ENCODE assay signal across 9 mouse cellular contexts in the genomic region with DNA sequence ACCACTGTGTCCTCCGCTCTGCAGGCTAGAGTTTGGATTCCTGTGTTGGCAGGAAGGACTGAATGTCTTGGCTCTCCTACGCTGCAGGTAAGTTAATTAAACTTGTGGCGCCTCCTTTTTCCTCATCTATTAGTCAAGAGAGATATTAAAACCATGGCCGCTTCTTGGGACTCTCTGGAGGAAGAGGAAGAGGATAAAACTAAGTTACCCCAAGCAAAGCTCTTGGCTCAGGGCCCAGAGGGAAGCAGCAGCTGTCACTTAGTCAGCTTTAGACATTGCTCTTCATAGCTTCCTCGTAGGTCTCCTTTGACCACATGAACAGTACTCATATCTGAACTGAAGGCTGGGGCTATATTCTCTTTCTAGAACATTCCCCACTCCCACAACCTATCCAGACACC. TPM values are rescaled to one million over a fixed set of nuclear protein-coding genes. Genes with fewer than 3 reads are reported as not detected.
DNase-seq lines count a peak whose midpoint lies in the region; ATAC-seq and TF ChIP-seq lines count a peak whose summit lies in the region.
"Had no signal": no experiment of that assay in that cellular context is flagged by ENCODE, and none has a peak within 500 bp of the region (broad histone marks: within the 10 kb centered on the region; RNA-seq: fewer than 3 reads in every experiment).

No protein-coding gene starts in this region.

- H3K27me3 ChIP-seq in liver, adult 2 months (ENCODE audit: control insufficient read depth, insufficient read depth, low read length): no peaks in the 10 kb centered on the region
- no peaks in the 10 kb centered on the region for H3K27me3 ChIP-seq in liver, embryonic 11.5 days (replicated peaks; ENCODE audit: control insufficient read depth, insufficient read depth, low read length)
- H3K27me3 ChIP-seq in forebrain, embryonic 13.5 days: no peaks in the 10 kb centered on the region

- H3K36me3 ChIP-seq in liver, adult 2 months (ENCODE audit: control insufficient read depth, insufficient read depth, low read length): no peaks in the 10 kb centered on the region
- H3K36me3 ChIP-seq in liver, embryonic 11.5 days (ENCODE audit: control insufficient read depth, insufficient read depth, low read length): no peaks in the 10 kb centered on the region
- H3K36me3 ChIP-seq in forebrain, embryonic 13.5 days (ENCODE audit: poor library complexity, severe bottlenecking): no peaks in the 10 kb centered on the region

- H3K9me3 ChIP-seq in liver, embryonic 11.5 days (ENCODE audit: control insufficient read depth, low read length): no peaks in the 10 kb centered on the region
- no peaks in the 10 kb centered on the region for H3K9me3 ChIP-seq in forebrain, embryonic 13.5 days (replicated peaks)

- H3K27ac ChIP-seq in liver, adult 2 months (replicated peaks; ENCODE audit: insufficient read depth, low read depth, low read length): peak overlapping the region; percentile 39; the same call in 1 of the 2 replicates
- H3K27ac ChIP-seq in liver, embryonic 11.5 days (ENCODE audit: low read depth, low read length): no peak overlapping the region
- H3K27ac ChIP-seq in forebrain, embryonic 13.5 days: no peak overlapping the region
- H3K27ac ChIP-seq: stomach, postnatal 0 days had no signal

- peak; percentile 46 for DNase-seq in liver, adult 2 months (ENCODE audit: extremely low read depth, low read depth, low spot score)
- DNase-seq in liver, embryonic 11.5 days (ENCODE audit: low spot score): no peak
- DNase-seq in kidney, adult 9 months: peak; percentile 56
- no peak for DNase-seq in cerebellum, postnatal 36 days
- DNase-seq: midbrain, embryonic 14.5 days had no signal

- H3K4me1 ChIP-seq in liver, adult 2 months (ENCODE audit: control insufficient read depth, insufficient read depth, low read length): peaks cover 10% of the 10 kb centered on the region; the same call in 1 of the 2 replicates
- H3K4me1 ChIP-seq in liver, embryonic 11.5 days (replicated peaks; ENCODE audit: control insufficient read depth, insufficient read depth, low read length): 0 out of 2 replicates have a peak, but pooled peaks cover 1% of the 10 kb centered on the region
- no peaks in the 10 kb centered on the region for H3K4me1 ChIP-seq in forebrain, embryonic 13.5 days

- no peak for TF ChIP-seq POLR2A in liver, adult 2 months (IDR thresholded peaks at IDR 0.05; ENCODE audit: extremely low read depth, insufficient read depth, low read length)

- no peaks in the 10 kb centered on the region for H3K79me2 ChIP-seq in liver, adult 2 months (ENCODE audit: control insufficient read depth, insufficient read depth, low read length)

- ATAC-seq in liver, embryonic 11.5 days (replicated peaks; ENCODE audit: low FRiP score): no peak
- peak; percentile 77 for ATAC-seq in common myeloid progenitor, adult 5-6 weeks (replicated peaks; ENCODE audit: low read depth, poor library complexity, severe bottlenecking)
- ATAC-seq in megakaryocyte progenitor cell, adult 5-6 weeks (replicated peaks; ENCODE audit: poor library complexity): peak; percentile 70
- no peak for ATAC-seq in forebrain, embryonic 13.5 days

- no peak for TF ChIP-seq CTCF in liver, adult 2 months (IDR thresholded peaks at IDR 0.05; ENCODE audit: low read depth, low read length)

- H3K9ac ChIP-seq in liver, adult 2 months (ENCODE audit: low read depth, low read length): no peak overlapping the region
- H3K9ac ChIP-seq in liver, embryonic 11.5 days (ENCODE audit: low read depth, low read length): no peak overlapping the region
- H3K9ac ChIP-seq in forebrain, embryonic 13.5 days: no peak overlapping the region

- H3K4me3 ChIP-seq in liver, adult 2 months (ENCODE audit: insufficient read depth, low read depth, low read length): no peak overlapping the region
- no peak overlapping the region for H3K4me3 ChIP-seq in liver, embryonic 11.5 days (ENCODE audit: low read depth, low read length)
- no peak overlapping the region for H3K4me3 ChIP-seq in forebrain, embryonic 13.5 days

- no peak overlapping the region for H3K4me2 ChIP-seq in liver, embryonic 11.5 days
- no peak overlapping the region for H3K4me2 ChIP-seq in forebrain, embryonic 13.5 days

- 59% methylated on average over 5 of the region's 5 CpGs for WGBS in liver, adult 2 months
- 74% methylated on average over 5 of the region's 5 CpGs for WGBS in liver, embryonic 11.5 days
- WGBS in forebrain, embryonic 13.5 days: 80% methylated on average over 5 of the region's 5 CpGs

RNA-seq across cellular contexts. Expression of a gene that starts 10.5 kb away (rescaled TPM):
- 80.9 and 97.7 TPM in 2 replicates for total RNA-seq in liver, adult 2 months (2014; rRNA removed)
- polyA plus RNA-seq in liver, adult 2 months (2012; rRNA removed): 46.3 and 52.7 TPM in 2 replicates
- 22.6 and 23.0 TPM in 2 replicates for polyA plus RNA-seq in liver, embryonic 11.5 days (2014; fragmentation: Nextera tagmentation; extraction: Ambion mirVana)
- 114 and 130 TPM in 2 replicates for total RNA-seq in common myeloid progenitor, adult 5-6 weeks (2017)
- total RNA-seq in megakaryocyte progenitor cell, adult 5-6 weeks (2015): 121 and 143 TPM in 2 replicates
- total RNA-seq in megakaryocyte progenitor cell, adult 5-6 weeks (2017): 70.9 and 100 TPM in 2 replicates
- polyA plus RNA-seq in forebrain, embryonic 13.5 days (2015; fragmentation: Nextera tagmentation; extraction: Ambion mirVana): 8.4 and 8.6 TPM in 2 replicates

Comparison
In these comparisons a context has a peak if more than half of its experiments do, and no peak if none do; other contexts are left out.
1. DNase-seq: peak in liver, adult 2 months (single experiment) and kidney, adult 9 months (single experiment); none in liver, embryonic 11.5 days (single experiment) and cerebellum, postnatal 36 days (0 of 2).
2. ATAC-seq: peak in common myeloid progenitor, adult 5-6 weeks (single experiment) and megakaryocyte progenitor cell, adult 5-6 weeks (single experiment); none in liver, embryonic 11.5 days (single experiment) and forebrain, embryonic 13.5 days (single experiment).